Mouse (Mus musculus) left cerebral cortex, adult 8-10 months (tissue): ENCODE measurements at regions not wholly inside any gene's neighbourhood (a gene's known extent, or its start where the extent isn't known, plus 50 kb on each side); places are given as distances from the start of the nearest gene placed in this dataset.

ENCODE experiments used
- DNase-seq, 2 experiments: peaks; one replicate each; pipeline ENCODE4 v3.0.0; 2022; ENCODE audit warnings: low spot score in 2 of 2

DNA sequence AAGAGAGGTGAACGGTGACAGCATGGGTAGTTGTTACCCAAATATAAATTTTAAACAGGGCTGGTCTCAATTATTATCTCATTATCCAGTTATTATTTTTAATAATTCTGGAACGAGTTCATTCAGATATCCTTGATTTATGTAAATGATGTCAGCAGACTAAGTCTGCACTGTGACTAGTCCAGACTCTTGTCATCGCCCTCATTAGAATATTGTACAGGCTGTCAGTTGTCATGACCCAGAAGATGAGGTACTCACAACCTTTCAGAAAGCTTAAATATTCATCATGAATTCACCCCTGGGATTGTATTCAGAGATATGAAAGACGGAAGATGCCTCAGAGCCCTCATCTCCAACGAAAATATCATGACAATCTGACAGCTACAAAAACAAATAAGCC is 300.3 kb upstream of the Nrsn1 start:
- DNase-seq = no peak

DNA sequence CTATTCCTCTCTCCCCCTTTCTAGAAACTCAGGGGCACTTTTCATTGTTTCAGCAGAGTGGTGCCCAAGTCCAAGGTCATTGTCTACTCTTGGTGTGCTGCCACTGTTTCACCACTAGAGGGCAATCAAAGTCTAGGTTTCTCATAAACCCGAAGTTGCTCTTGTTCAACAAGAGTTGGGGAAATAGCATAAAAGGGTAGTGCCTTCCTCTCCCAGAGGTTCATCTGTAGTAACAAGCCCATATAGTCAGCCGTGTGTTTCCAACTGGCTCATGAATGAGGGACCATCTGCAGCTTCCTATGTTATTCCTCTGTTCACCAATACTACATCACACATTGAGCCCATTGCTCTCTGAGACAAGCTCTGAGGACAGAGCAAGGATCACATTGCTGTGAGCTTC is 292.4 kb upstream of the Nrsn1 start:
- peak; percentile 5 to 14 for DNase-seq

DNA sequence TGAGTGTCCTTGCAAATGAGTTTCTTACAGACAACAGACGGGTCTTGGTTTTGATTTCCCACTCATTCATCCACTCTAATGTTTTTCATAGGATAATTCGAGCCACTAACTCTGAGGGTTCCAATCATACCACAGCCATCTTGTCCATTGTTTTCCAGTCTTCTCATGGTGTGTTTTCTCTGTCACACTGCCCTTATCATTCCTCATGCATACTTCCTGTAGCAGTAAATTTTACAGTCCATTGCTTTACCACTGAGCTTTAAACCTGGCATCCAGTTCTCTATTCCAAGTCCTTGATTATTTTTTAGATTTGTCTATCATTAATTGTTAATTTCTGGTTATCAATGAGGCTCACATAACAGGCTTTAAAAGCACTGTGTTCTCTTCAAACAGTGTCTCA is 290.0 kb upstream of the Nrsn1 start:
- DNase-seq = no peak

DNA sequence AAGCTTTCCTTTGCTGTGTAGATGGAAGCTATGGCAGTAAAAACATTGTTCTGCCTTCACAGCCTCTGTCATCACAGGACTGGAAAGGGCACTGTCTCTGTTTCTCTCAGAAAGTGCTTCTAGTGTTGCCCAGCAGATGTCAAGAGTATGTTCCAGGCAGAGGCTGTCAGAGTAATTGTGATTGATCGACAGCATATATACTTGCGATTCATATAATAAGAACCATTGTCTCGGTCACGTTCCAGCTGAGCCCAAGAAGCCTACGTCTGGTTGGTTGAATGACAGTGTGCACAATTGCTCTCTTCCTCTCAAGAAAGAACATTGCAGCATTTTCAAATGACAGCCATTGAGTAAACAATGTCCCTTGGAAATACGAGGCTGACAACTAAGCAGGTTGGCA is 284.7 kb upstream of the Nrsn1 start:
- no peak for DNase-seq

DNA sequence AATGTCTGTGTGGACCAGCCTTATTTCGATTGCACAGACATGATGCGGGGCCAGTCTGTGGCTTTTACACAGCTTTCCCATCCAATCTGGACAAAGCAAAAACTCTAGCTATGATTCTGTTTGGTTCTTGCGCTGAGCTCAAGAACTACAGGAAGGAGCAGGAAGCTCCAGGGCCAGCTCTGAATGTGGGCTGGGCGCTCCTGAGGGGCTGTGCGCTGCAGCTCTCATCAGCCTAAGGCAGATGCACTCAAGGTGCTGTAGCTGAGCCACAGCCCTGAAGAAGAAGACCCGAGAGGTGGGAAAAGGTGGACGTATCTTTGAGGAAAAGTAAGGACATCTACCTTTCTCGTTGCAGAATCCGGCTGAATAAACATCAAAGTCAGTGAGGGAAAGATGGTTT is 278.2 kb upstream of the Nrsn1 start:
- DNase-seq = no peak

DNA sequence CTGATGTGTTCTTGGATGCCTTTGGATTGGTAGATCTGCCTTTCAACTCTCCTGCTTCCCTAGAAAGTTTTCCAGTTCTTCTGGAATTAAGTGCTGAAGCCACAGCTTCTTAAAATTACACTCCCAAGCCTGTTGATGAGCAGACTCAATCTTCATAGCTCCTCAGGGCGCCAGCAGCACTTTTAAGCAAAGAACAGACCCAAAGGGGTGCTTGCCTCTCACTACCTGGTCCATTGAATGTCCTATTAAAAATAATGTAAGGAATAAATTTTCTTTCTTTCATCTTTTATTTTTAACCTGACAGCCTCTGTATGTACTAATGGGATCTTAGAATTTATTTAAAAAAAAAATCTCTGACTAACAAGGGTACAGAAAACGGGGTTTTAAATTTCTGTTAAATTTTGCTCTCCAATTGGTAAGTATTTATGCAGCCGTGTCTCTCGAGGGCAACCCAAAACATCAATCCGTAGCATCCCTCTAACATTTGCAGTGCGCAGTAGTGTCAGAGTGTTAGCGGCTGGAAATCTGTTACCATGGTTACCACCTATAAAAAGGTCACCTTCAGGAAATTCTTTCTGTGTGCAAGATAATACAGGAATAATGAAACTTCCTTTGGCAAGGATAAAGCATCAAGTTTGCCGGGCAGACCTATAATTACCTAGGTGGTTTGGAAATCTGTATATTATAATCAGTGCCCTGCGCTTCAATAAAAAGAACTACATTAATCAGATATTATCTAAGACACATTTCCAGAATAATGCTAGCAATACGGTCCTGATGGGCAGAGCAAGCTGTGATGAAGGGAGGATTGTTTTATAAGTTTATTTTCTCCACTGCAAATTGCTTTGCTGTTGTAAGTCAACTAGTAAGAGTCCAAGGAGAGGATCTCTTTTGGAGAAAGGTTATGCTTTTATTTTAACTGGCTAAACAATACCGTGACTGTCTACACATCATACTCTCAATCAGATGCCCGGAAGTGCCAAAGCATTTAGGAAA is 277.1 kb upstream of the Nrsn1 start:
- DNase-seq = no peak

DNA sequence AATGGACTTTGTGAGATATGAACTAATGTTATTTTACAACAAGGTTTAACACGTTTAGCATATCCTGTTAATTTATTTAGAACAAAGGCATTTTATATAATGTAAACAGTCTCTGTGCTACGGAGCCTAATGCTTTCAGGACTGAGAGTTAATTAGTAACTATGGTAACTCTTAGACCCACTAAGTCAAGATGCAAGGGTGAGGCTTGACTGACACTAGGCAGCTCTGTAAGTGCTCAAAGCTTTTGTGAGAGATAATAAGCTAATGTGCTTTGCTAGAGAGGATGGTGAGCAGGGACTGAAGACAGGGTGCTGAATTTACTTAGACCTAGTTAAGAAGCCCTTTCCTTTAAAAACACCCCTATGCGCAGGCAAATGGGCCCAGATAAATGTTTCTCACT is 253.8 kb upstream of the Nrsn1 start:
- no peak for DNase-seq

DNA sequence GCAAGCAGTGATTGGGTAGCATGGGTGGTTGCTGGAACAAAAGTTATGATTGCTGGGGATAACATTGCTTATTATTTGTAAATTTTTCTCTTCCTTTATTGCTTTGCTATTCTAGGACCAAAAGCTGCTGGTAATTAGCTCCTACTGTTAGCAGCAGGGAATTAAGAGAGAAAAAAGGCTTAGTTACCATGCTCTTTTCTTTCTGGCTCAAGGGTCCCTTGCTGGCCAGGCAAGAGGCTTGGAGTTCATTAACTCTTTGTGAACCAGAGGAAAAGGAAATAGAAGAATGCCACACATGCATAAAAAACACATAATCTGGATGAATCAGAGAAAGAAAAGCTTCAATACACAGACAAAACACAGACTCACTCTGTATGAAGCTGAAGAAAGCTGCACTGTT is 237.1 kb upstream of the Nrsn1 start:
- no peak for DNase-seq

DNA sequence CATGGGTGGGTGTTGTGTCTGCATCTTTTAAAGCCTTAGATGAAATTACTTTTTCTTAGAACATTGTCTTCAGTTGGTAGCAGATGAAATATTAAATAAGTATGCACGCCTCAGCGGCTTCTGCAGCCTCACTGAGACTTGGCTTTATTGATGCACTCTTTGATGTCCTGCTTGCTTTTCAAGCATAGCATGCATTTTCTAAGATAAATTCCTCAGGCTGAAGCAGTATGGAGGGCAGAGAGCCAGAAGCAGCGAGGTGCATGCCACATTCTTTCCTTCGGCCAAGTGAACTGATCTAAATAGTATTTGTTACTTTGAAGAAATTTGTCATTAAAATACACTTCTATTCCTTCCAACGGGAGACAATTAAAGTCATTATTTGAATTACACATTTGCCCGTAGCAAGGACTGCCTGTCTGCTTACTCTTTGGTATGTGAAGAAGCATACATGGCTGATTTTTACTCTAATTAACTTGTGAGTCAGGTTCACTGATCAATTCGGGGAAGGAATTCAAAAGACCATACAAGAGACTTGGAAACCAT is 224.3 kb upstream of the Nrsn1 start:
- no peak for DNase-seq

DNA sequence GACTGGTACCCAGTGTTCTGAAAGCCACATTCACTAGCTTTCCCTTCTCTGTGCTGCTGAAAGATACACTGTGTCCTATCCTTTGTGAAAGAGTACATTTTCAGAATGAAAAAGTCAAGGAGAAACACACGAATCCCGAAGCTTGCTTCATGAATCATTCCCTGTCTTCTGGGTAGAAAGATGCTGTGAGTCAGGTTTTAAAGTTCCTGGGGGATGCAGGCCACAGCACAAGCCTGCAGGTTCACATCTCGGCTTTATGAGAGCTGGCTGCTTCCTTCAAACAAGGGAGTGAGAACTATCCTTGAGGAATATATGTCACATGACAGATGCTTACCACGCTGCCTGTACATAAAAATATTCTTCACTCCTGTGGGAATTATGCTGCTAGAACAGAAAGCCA is 219.7 kb upstream of the Nrsn1 start:
- peak in 1 of 2 experiments; percentile 5 for DNase-seq

DNA sequence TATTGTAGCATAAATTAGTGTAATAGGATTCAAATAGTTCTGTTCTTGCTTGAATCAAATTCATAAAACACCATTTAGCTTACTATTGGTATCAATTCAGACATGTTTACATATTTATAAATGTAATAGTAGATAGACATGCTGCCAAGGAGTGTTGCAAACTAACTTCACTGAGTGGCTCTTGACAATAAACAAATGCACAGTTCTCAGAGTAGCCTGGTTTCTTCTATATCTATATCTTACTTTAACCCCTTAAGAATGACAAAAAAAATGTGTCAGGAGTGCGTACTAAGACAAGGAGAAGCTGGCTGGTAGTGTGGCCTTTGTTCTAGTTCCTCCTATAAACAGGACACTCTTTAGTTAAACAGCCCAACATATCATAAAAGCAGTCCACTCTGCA is 213.0 kb upstream of the Nrsn1 start:
- DNase-seq = no peak

DNA sequence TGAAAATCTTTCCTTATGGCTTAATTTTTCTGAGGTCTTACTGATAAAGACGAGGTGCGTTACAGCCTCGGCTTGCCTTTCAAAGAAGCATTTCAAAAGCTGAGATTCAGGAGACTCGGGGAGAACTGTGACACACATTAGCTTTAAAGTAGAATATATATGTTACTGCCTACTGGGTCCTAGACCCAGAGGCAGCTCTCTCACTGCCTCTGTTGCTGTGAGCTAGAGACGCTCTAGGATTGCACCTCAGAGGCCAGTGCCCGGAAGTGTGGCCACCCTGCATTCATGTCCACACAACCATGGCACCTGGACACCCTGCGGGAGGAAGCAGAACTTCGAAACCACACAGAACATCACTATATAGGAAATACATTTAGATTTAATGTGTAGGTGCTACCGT is 181.6 kb upstream of the Nrsn1 start:
- no peak for DNase-seq

DNA sequence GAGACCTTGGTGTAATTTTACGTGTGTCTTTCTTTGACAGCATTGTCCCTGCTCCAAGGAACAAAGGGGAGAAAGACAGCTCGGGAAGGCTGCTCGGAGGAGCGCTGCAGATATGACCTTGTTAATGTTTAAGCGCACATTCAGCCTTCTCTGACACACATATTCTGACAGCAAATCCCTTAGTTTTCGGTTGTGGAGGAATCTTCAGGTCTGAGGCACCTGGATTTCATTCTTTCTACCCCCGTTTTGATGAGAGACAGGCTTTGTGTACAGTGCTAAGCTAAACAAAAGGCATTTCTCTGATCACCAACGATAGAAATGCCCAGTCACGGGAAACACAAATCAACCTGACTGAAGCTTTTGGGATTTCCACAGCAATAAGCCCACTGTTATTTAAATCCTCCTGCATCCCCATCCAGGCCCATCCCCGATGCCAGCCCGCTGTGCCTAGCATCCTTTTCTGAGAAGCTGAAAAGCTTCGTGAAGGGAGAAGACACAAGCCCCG is 181.1 kb upstream of the Nrsn1 start:
- DNase-seq = no peak

DNA sequence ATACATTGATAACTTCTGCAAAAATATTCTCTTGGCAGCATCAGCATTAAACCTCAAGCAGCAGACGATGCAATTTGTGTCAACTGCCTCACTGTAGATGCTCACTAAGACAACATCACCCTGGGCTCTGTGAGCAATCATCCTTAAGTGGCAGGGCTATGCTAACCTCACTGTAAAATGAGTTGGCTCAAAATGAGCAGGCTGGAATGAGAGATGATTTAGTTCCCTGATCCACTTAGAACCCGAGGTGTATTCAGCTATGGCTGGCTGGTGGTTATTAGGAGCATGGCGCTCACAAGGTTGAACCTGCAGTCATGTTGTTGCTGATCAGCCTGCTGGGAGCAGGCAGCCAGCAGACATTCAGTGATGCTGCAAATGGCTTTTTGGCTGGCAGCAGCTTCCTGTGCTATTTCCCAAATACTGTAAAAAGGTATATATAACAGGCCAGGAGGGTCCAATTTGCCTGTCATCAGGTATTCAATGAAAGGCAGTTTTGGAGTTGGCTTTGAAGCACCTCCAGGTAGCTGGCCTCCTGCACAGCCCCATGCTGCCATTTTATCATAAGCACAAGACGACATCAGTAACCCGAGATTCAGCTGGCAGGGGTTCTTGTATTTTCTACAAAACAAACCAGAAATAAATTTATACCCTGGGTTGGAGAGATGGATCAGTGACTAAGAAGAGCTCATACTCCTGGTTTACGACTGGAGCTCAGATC is 159.6 kb upstream of the Nrsn1 start:
- no peak for DNase-seq

DNA sequence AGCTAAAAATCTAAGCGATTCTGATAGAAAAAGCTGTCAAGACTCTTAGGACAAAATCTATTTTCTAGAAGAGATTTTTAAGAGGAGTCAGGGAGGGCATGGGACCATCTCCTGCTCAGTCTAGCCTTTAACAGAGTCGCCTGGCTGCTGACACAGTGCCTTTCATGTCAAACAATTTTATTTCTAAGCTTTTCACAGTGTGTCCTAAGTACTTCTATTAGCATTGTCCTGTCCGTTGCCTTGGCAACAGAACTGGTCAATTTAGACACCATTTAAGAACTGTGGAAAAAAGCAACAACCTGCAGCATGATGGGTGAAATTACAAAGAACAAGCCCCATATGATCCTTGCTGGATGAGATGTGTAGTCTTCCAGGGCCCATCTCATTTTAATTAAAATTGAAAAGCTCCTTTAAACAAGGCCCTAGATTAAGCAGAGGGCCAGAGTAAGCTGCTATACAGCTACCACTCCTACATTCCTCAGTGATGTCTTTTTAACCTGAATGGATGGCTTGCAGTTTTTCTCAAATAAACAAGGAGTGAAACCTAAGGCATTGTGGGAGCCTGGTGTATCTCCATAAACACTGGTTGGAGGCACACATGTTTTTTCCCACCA is 133.0 kb upstream of the Nrsn1 start:
- DNase-seq = no peak

DNA sequence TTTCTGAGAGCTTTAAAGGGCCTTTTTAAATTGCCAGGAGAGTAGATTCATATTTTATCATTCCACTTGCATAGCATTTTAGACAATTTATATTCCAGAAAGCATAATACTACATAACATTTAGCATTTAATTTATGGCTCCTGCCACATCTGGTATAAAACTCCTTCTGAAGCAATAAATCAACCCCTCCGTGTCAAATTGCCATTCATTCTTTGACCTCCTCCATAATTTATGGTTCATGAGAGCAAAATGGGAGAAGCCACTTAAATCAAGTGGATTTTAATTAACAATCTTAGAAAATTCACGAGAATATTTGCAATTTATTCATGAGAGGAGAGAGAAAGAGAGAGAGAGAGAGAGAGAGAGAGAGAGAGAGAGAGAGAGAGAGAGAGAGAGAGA is 132.4 kb upstream of the Nrsn1 start:
- no peak for DNase-seq

DNA sequence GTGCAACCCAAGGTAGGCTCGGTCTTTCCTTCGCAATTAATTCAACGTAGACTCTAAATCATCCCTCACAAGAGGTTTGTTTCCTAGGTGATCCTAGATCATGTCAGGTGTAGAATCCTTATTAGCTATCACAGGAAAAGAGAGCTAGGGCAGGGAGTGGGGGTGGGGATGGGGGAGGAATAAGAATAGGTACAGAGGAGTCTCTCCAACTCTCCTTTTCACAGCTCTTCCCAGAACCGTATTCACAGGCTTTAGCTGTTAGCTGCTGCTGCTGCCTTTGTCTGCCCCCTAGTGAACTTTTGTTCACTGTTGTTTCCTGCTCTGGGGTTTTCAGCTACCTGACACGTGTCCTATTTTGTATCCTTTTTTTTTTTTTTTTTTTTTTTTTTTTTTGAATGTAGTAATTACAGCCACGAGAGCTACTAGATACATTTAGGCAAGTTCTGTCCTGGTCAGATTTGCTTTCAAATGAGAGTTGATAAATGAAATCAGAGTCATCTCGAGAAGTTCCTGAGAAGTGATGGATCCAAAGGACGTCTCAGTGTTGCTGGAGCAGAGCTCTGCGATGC is 131.7 kb upstream of the Nrsn1 start:
- DNase-seq = no peak

DNA sequence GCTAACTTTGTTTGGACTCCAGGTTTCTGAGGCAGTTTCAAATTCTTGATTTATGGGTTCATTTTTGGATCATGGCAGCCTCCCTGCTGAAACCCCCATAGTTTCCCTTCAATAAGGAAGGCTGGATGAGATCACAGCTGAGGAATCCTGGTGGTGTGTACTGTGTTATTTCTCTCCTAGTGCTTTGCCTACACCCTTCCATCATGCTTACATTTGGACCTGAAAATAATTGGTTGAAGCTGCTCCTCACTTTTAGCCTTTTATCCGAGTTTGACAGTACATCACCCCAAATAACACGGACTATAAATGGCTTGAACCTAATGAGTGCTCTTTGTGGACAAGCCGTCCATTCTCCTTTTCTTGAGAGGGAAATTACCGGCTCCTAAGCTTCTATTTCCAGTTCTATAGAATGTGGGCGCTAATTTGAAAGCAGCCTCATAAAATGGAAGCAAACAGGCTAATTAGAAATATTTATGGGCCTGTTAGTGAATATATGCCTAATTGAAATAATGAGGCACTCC is 122.5 kb upstream of the Nrsn1 start:
- no peak for DNase-seq

DNA sequence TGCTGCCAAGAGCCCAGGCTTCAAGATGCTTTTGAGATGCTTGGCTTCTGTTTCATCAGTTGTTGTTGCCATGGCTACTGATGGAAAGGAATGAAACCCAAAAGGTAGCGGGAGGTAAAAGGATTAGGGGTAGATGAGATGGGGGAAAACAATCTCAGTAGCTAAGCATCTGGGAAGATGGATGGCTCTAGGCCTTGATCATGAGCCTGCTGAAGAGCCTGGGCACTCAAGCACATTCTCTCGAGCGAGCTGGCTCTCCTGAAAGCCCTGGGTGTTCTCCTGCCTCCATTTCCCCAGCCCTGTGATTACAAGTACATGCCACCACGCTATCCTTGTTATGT is 92.3 kb upstream of the Nrsn1 start:
- no peak for DNase-seq

DNA sequence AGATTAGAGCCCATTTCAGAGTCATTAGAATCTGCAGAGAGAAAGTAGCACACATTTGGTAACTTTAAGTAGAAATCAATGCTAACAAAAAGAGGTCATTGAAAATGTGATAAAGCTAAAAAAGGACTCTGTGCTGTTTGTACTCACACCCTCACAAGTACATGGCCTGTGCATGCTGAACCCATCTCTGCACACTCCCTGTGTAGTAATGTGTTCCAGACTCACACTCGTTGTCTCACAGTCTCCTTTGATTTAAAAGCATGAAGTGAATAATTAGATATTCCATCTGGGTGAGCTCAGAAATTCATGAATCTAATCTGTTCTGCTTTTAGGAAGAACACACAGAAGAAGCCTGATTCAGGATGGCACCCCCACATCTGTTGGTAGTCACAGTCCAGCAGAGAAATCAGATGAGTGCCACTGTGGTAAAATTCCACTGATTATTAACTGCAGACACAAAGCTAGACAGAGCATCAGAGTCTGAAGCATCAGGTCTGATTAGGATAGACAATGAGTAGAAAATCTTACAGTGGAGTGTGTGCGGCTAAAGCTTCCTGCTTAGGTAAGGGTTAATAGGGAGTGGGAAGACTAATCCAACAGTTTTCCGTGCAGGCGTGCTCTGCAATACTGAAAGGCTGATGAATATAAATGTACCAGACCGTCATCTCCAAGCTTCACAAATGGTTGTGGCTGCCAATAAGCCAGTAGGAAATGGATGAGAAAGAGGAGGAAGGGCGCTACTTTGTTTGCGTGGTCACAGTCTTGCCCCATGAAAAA is 91.7 kb upstream of the Nrsn1 start:
- DNase-seq = peak; percentile 10 to 51

DNA sequence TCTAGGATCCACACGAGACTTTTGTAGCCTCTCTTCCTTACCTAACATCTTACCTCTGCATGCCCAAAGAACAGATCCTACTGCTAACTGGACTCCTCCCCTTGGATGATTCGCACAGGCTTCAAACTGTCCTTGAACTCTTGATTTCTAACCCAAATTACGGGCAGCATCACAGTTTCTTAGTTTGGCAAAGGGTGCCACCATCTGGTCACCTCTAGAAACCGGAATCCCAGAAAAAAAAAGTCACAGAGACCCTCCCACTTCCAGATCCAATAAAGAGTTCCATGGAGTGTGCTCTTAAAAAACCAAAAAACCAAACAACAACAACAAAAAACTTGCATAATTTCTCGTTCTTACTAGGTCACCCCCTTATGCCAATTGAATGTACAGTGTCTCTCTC is 77.3 kb upstream of the Nrsn1 start:
- DNase-seq = no peak
